Mouse (Mus musculus) adrenal gland, postnatal 4 days (tissue): ENCODE measurements around the gene Ntf3. TPM values are rescaled to one million over a fixed set of nuclear protein-coding genes. Genes with fewer than 3 reads are reported as not detected.

Experiments
- DNase-seq, 2 experiments: peaks; one replicate each; pipeline ENCODE4 v3.0.0; 2021 to 2022; ENCODE audit warnings: low spot score in 2 of 2, mixed read lengths in 2 of 2
- total RNA-seq, 2 experiments: library from RNA; stranded (reverse); gene quantifications; 2 replicates each; pipeline ENCODE4 v1.2.3; 2021

The Ntf3 gene
- total RNA-seq, 2 experiments from 2014 or later = 0.85 to 1.5 TPM

DNA sequence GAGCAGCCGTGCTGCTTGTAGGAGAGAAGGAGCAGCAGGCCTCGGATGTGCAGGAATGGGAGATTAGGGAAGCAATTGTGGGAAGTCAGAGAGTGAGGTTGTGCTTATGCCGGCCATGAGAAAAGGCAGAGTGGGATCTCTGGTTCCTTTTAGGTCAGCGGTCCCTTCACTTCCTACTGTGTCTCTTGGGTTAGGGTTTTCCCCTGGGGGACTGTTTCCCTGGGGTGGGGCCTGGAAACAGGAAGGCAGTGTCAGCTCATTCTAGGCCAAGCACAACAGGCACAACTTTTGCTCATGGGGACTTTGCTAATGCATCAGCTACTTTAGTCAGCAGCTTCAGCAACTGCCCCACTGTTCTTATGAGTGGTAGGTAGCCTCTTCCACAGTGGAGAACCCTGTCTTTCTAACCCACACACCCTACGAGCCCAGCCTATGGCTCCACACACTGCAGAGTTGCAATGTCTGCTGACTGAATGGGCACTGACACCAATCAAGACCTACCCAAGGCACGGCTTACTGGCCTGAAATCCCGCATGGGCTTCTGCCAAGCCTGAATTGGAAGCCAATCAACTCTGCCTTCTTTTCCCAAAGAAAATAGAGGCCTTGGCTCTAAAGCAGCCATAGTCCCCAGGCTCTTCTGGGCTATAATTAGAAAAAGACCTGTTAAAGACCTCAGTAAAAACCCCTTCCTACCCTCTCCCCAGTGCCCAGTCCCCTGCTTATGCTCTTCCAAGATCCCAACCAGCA is 60.5 kb downstream of the Ntf3 start:
- DNase-seq = no peak

DNA sequence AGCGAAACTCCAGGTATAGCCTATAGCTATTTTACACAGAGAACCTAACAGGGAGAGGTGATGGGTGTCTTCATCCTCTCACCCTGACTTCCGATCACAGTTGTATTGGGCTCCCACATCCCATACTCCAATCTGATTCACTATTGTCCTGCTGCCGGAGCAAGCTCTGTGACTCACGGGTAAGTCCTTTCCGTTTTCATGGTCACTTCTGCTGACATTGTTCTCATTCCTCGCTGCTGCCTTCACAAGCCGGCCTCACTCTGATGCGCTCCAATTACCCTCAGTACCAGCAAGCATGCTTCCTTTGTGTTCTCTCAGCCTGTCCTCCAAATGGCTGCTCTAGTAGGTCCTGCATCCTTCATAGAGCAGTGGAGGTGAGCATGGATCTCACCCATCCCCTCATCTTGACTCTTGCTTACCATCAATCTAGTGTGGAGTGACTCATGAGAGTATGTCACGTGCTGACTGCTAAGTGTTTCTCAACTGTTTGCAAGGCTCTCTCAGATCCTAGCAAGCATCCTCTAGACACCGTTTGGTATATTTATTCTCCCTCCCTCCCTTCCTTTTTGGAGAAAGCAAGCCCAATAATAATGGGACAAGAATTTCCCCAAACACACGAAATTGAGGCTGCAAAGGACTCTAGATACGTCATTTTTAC is 61.5 kb downstream of the Ntf3 start:
- no peak for DNase-seq

DNA sequence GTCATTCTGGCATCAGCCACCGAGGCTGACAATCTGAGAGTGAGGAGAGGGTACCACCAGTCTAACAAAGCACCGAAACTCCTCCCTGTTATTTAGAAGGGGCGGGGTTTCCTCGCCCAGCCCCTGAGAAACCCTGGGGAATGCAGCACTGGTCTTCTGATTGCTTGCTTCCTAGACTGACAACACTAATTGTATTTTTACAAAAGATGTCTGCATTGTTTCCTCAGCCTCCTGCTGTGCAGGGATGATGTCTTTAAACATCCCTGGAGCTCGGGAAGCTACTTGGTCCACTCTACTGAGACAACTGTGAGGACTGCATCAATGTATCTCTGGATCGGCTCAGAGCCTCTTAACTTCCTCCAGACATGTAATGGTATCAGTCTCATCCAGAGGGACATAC is 64.1 kb downstream of the Ntf3 start:
- no peak for DNase-seq

DNA sequence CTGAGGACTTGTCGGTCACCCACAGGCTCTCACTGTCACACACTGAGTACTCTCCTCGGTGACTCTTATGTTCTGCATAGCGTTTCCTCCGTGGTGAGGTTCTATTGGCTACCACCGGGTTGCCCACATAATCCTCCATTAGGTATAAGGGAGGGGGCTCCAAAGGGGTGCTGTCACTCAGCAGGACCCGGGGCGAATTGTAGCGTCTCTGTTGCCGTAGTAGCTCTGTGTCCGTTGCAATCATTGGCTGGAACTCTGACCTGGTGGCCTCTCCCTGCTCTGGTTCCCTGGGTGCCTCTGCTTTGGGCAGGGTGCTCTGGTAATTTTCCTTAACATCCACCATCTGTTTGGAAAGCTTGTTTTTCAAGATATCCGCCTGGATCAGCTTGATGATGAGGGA is 64.7 kb downstream of the Ntf3 start:
- DNase-seq = no peak

DNA sequence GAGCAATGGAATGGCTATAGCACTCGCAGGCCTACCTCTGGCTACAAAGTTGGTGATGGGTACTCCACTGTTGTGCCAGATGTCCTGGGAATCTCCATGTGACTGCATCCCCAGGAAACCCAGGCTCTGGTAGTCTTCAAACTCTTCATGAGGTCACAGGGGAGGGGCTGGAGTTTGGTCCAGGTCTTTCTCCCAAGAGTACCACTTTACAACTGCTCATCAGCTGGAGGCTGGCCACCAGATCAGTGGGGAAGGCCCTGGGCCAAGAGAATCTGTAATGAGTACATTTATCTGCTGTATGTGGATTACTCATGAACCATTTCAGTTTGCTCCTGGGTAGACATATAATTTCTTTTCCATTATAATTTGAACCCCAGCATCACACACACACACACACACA is 66.1 kb downstream of the Ntf3 start:
- no peak for DNase-seq

DNA sequence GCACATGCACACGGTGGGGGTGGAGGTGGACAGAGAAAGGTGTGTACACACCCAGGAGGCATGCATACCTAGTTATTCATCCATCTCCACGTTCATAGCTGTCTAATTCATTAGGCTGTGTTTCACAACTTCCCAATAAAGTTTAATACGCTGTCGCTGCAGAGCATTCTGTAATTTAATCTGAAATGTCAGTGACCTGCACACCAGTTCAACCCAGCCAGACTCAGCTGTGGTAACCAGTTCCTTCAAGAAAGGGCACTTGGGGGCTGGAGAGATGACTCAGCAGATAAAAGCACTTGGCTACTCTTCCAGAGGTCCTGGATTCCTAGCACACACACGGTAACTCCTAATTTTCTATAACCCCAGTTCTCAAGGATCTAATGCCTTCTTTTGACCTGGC is 69.2 kb downstream of the Ntf3 start:
- DNase-seq = no peak

DNA sequence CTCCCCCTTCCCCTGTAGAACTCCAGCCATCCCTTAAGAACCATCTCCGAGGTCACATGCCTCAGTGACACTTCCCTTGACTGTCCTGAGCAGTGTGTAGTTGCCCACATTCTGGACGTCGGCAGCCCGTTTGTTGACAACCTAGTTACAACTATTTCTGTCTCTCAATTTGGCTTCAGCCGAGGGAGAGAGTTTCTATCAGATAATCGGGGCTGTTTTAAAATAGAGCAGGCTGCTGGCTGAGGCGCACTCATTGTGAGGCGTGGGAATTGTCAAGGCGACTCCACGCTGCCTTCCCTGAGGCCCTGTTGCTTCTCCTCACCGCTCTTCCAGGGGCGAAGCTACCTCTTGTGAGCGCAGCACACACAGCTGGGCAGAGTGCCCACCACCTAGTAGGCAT is 70.6 kb downstream of the Ntf3 start:
- DNase-seq = no peak

DNA sequence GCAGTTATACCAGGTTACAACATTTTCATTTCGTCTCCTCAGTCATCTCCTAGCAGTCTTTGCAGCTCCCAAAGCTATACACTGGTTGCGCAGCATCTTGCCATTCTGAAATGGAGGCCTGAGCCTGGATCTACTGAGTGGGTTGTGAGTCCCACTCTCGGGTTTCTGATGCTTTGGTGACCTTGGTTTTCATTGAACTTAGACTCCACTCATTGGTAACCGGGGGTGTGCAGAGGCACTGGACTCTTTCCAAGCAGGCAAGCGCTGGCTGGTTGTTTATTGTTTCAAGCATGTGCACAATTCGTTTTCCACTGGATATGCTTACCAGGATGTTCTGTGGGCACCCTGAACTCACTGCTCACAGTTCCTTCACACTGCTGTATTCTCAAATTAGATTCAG is 71.7 kb downstream of the Ntf3 start:
- DNase-seq = no peak

DNA sequence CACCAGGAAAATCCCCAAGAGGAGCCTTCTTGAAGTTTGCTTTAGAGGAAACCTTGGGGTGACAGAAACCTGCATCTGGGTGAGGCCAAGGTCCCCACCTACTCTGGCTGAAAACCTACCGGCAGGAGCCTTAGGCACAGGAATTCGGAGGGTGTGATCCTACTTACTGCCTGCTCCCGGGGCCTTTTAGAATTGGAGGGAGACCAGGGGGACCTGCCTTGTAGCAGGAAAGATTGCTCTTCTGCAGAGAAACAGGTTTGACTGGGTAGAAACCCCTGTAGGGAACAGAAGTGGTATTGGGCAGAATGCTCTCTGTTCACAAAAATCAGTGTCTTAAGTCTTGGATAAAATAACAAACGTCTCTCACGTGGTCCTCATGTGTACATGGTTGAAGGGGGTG is 74.7 kb downstream of the Ntf3 start:
- no peak for DNase-seq

DNA sequence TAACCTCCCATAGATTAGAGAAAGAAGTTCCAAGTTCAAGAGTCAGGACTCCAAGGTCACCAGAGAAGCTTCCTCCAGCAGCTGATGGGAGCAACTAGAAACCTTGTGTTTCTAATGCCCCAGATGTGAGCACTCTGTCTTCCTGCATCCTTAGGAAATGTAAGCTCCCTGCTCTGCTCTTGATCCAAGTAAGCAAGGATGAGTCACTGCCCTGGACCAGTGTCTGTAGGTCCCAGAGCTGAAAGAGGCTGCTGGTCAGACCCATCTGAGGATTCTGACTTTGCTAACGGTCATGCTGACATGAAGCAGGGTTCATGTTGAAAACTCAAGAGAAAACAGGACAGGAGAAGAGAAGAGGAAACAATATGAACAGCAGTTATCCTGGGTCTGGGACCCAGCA is 76.6 kb downstream of the Ntf3 start:
- no peak for DNase-seq

DNA sequence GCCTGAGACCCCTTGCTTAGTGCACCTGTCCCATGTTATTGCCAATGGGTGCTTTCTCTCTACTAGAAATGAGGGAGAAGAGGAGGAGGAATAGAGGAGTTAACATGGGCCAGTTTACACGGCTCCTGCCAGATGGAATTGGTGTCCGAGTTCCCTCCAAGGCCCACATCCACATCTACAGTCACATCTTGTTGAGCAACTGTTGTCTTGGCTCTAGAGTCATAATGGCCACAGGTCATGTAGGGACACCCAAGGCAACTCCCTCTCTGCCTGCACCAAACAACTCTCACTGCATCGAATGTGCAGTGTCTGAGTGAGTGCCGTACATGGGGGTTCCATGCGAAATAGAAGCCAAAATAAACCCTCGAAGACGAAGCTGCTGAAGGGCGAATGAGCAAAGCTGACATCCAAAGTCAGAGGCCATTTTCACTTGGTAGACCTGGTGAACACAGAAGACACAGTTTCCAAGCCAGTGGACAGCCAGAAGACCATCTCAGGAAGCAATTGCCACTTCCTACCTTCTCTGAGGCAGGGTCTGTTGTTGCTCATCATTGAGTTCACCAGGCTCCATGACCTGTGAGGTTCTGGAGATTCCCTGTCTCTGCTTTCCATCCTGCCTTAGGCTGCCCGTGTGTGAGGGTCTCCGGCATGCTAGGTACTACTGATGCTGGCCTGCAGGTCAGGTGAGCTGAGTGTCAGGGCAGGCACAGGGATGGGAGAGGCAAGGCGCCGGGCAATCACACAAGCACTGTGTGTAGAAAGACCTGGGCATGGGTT is 78.0 kb downstream of the Ntf3 start:
- DNase-seq = no peak

DNA sequence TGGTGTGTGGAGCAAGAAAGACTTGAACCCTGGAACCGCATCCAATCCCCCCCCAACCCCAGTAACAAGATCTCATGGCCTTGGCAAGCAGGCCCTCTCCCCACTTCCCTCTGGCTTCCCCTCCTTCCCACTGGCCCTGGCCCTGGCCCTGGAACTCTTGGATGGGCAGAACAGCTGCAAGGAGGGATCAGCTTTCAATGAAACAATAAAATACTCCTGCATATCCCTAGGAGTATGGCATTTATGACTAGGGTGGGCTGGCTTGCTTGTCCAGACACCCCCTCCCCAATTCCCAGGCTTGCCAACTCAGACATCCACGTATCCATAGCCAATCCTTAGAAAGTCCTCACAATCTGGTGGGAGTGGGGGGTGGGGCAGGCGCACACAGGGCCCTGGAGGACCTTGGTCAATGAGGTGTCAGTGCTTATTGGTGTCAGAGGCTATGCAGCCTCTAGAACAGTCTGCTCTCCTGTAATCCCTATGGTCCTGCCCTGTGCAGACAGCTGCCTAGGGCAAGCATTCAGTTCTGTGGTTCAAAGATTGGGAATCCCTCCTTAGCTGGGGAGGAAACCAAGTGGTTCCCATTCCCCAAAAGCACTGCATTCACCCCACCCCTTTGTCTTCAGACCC is 80.3 kb downstream of the Ntf3 start:
- DNase-seq = no peak

DNA sequence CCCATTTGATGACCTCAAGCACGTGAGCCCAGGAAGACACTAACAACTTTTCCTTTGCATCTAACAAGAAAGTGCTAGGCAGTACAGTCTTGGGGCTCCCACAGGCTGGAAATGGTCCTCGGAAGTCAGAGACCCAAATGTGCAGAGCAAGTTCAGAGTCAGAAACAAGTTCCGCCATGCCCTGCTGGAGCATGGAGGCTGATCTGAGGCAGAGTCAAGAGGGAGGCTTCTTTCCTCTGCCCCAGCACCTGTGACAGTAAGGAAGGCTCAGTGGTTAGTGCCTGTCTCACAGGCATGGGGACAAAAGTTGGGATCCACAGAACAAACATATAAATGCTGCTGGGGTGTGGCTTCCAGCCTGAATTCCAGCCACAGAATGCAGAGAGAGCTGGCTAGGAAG is 86.2 kb downstream of the Ntf3 start:
- DNase-seq = no peak

DNA sequence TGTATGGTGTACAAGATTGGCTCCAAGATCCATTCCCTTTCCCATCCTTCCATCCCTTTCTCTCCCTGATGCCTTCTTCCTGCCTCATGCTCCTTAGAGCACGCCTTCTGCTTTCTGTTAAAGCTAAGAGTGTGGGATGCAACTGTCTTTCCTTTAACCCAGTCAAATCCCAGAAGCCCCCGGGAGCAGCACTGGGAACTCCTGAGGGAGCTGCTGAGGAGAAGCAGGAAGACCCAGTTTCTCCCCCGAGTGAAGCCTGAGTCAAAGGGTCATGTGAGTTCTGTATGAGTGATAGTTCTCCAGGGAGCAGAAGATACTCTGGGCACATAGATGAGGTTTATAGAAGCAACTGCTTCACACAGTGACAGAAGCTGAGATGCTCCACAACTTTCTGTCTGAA is 109.0 kb downstream of the Ntf3 start:
- DNase-seq = no peak

DNA sequence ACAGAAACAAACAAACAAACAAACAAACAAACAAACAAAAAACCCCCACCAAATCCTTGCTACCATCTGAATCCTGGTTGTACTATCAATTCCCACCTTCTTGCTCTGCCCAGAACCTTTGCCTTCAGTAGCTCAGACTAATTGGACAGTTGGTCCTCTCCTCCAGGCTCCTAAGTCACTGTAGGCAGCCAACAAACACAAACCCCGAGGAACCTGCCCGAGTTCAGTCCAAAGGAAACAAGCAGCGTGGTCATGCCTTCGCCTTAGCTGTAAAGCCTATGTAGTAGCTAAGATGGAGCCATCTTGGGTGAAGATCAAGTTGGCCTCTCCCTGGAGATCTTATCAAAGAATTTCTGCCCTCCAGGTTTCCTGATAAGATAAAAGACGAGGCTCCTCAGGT is 113.6 kb downstream of the Ntf3 start:
- no peak for DNase-seq
